Mouse (Mus musculus) adrenal gland, postnatal 14 days (tissue): ENCODE measurements around the gene Fbxo34. TPM values are rescaled to one million over a fixed set of nuclear protein-coding genes. Genes with fewer than 3 reads are reported as not detected.
"Not testable (repeated sequence)": the region's sequence is repeated elsewhere in the genome, so short reads cannot be mapped to it uniquely, and the experiment has no call there.

Experiments used
- DNase-seq: peaks from one replicate; pipeline ENCODE4 v3.0.0; 2021; ENCODE audit warnings: mixed read lengths
- long read RNA-seq, 2 experiments: library from polyadenylated mRNA; stranded (forward); transcript quantifications; one replicate each; pipeline ENCODE4 v2.0.0; 2021
- total RNA-seq: library from RNA; stranded (reverse); gene quantifications from 2 replicates; pipeline ENCODE4 v1.2.3, GENCODE M21; 2021

The Fbxo34 gene
- total RNA-seq = 21.3 and 27.8 TPM in 2 replicates
- long read RNA-seq, experiment 1, transcript Fbxo34-205 (3 exons, 2,993 nt) = major isoform, 11 of 28 reads
- long read RNA-seq, experiment 1, transcript Fbxo34-201 (2 exons, 2,937 nt) = minor isoform, 8 of 28 reads
- long read RNA-seq, experiment 1, partial matches to known transcripts = 0 of 28 reads
- long read RNA-seq, experiment 1, other reads (novel, unspliced or antisense) = 5 of 28 reads
- long read RNA-seq, experiment 2, transcript Fbxo34-203 (4 exons, 3,132 nt) = major isoform, 7 of 24 reads
- long read RNA-seq, experiment 2, transcript Fbxo34-201 (2 exons, 2,937 nt) = minor isoform, 5 of 24 reads
- long read RNA-seq, experiment 2, transcript Fbxo34-205 (3 exons, 2,993 nt) = minor isoform, 5 of 24 reads
- long read RNA-seq, experiment 2, partial matches to known transcripts = 0 of 24 reads
- long read RNA-seq, experiment 2, other reads (novel, unspliced or antisense) = 6 of 24 reads

- DNase-seq = not testable (repeated sequence)
Measured at GRCm38 (mm10) chr14:47450121-47450520, at the start of gene Fbxo34. TSS of gene Fbxo34 (plus strand) at chr14:47450421.

GRCm38 (mm10) chr14:47402735-47403134 lies 47.5 kb upstream of the Fbxo34 start:
- no peak for DNase-seq

GRCm38 (mm10) chr14:47406000-47406399 lies 44.2 kb upstream of the Fbxo34 start:
- DNase-seq = no peak

- no peak for DNase-seq
Measured at GRCm38 (mm10) chr14:47417346-47417745, 32.9 kb upstream of the Fbxo34 start.

- DNase-seq = peak; percentile 94
Measured at GRCm38 (mm10) chr14:47417775-47418665, 32.2 kb upstream of the Fbxo34 start, which contains the start of gene Dlgap5. TSS of gene Dlgap5 (minus strand) at chr14:47418407.

GRCm38 (mm10) chr14:47418666-47418991 lies 31.6 kb upstream of the Fbxo34 start:
- DNase-seq = no peak

- DNase-seq = no peak
Measured at GRCm38 (mm10) chr14:47419034-47419625, 31.1 kb upstream of the Fbxo34 start.

GRCm38 (mm10) chr14:47419723-47420276 lies 30.4 kb upstream of the Fbxo34 start:
- DNase-seq = no peak

GRCm38 (mm10) chr14:47421606-47422005 lies 28.6 kb upstream of the Fbxo34 start:
- no peak for DNase-seq

GRCm38 (mm10) chr14:47422466-47422865 lies 27.8 kb upstream of the Fbxo34 start:
- DNase-seq = no peak

GRCm38 (mm10) chr14:47432987-47433386 lies 17.2 kb upstream of the Fbxo34 start:
- DNase-seq = peak; percentile 19

GRCm38 (mm10) chr14:47438947-47439346 lies 11.3 kb upstream of the Fbxo34 start:
- no peak for DNase-seq

GRCm38 (mm10) chr14:47444907-47445306 lies 5.3 kb upstream of the Fbxo34 start:
- no peak for DNase-seq

- no peak for DNase-seq
Measured at GRCm38 (mm10) chr14:47445331-47446095, 4.7 kb upstream of the Fbxo34 start.

GRCm38 (mm10) chr14:47459556-47459955 lies 9.3 kb downstream of the Fbxo34 start:
- peak; percentile 90 for DNase-seq

GRCm38 (mm10) chr14:47461997-47462396 lies 11.8 kb downstream of the Fbxo34 start:
- DNase-seq = no peak

- no peak for DNase-seq
Measured at GRCm38 (mm10) chr14:47462453-47462852, 12.2 kb downstream of the Fbxo34 start.

GRCm38 (mm10) chr14:47462877-47463460 lies 12.7 kb downstream of the Fbxo34 start:
- DNase-seq = no peak

GRCm38 (mm10) chr14:47464426-47464825 lies 14.2 kb downstream of the Fbxo34 start:
- no peak for DNase-seq

- no peak for DNase-seq
Measured at GRCm38 (mm10) chr14:47465468-47466175, 15.4 kb downstream of the Fbxo34 start.
